Mouse (Mus musculus): ENCODE measurements around the gene Gpr137.

DNA sequence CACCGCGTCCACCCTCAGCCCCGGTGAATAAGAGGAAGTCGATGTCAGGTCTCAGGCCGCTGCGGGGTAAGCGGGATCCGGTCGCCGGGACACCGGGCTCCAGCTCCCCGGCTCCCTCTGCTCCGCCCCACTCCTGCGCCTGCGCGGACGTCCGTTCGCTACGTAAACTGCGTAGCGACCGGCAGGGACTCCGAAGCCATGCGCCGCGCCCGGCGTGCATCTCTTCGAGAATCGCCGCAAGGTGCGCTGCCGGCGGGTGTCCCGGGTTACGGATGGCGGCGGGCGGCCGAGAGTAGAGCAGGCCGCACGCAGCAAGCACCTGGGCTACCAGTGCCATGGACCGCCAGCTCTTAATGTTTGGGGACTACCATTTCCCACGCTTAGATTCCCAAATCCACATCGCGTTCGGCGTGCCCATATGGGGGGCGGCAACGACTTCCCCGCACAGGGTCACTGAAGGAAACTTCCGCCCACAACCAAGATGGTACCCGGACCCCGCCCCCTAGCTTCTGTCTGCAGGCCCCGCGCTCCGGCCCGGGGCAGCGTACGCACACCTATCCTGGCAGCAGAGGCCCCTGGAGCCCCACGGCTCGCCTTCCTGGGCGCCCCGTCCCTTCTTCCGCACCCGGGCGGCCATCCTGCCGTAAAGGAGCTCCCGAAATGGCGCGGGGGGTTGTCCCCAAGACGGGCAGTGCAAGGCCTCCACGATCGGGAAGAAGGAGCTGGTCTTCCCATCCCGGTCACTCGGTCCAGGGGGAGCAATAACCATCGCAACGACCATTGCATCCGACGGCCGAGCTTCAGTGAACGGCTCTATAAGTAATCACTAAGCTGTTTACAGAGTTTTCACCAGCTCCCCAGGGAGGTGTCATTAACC, 670 bp downstream of the Gpr137 start, which contains the start of gene Bad:
- TF ChIP-seq POLR2A (IDR thresholded peaks at IDR 0.05; ENCODE audit: low read depth, low read length) (peak; percentile 55; the same call in 1 of the 2 replicates), CTCF (IDR thresholded peaks at IDR 0.05; ENCODE audit: extremely low read depth, insufficient read length, insufficient replicate concordance, low read depth, low read length) (no peak)
